Mouse (Mus musculus) spleen, adult 2 months (tissue): Measurements from ENCODE around the gene Ptprm. TPM values are rescaled to one million over a fixed set of nuclear protein-coding genes. Genes with fewer than 3 reads are reported as not detected.

Experiments used
- DNase-seq, 2 experiments: peaks; one replicate each; pipeline versions ENCODE4 v3.0.0 to v3.0.0-alpha.2; 2012 to 2021; ENCODE audit warnings: low spot score in 2 of 2, low read depth in 1 of 2
- H3K27ac ChIP-seq: fragments of 200-500 bp; 2 replicates; pipeline ENCODE4 v1.5.1; 2012; ENCODE audit warnings: low read length, inconsistent platforms; ENCODE audit not compliant: insufficient read depth
- H3K27me3 ChIP-seq: fragments of 200-500 bp; 2 replicates; pipeline ENCODE4 v1.6.1; 2012; ENCODE audit warnings: mild to moderate bottlenecking, moderate library complexity, low read length, inconsistent platforms; ENCODE audit not compliant: control insufficient read depth, insufficient read depth
- H3K36me3 ChIP-seq: fragments of 200-500 bp; 2 replicates; pipeline ENCODE4 v1.6.1; 2012; ENCODE audit warnings: mild to moderate bottlenecking, low read length, inconsistent platforms; ENCODE audit not compliant: control insufficient read depth, insufficient read depth
- H3K4me1 ChIP-seq: fragments of 200-500 bp; 2 replicates; pipeline ENCODE4 v1.6.1; 2011; ENCODE audit warnings: inconsistent platforms; ENCODE audit not compliant: control insufficient read depth, insufficient read depth, insufficient read length
- H3K4me3 ChIP-seq: fragments of 200-500 bp; 2 replicates; pipeline ENCODE4 v1.5.1; 2011; ENCODE audit warnings: mild to moderate bottlenecking, inconsistent platforms; ENCODE audit not compliant: insufficient read depth, insufficient read length; ENCODE audit errors: extremely low read depth
- CTCF ChIP-seq: fragments of 200-500 bp; IDR thresholded peaks from 2 replicates; pipeline ENCODE4 v1.5.1; 2011; ENCODE audit warnings: mild to moderate bottlenecking, inconsistent platforms; ENCODE audit not compliant: insufficient read depth, insufficient read length, insufficient replicate concordance; ENCODE audit errors: extremely low read depth
- POLR2A ChIP-seq: fragments of 200-500 bp; IDR thresholded peaks from 2 replicates; pipeline ENCODE4 v1.6.1; 2011; ENCODE audit warnings: low read depth, low read length, inconsistent platforms
- WGBS: fragments of 180-500 bp; shearing (Covaris S2); methylation state at CpG from one replicate; pipeline ENCODE4 v1.1.7; 2018; 5-methylcytosine and 5-hydroxymethylcytosine counted together
- polyA plus RNA-seq: library from polyadenylated mRNA; depleted of rRNA; stranded (reverse); fragments of >200 nt; gene quantifications from 2 replicates; pipeline ENCODE4 v1.2.3, GENCODE M21; 2012

Gene Ptprm
- polyA plus RNA-seq, 1 experiment: 5.0 TPM

DNA sequence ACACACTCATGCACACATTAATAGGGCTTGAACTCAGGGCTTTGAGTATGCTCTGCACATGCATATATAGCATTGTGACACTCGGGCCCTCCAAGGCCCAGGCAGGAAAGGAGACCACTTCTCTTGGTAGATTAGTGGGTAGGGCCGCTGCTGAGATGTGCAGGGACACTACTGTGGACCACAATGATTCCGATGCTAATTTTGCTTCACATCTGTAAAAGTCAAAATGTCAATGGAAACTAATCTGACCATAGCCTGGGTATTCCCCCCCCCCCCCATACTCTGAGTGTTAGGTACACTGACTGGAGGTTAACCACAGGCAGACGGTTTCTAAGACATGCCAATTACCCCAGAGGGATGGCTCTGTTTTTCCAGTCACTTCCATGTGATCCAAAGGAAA, 2.9 kb upstream of the Ptprm start:
- H3K4me3 ChIP-seq: no peak overlapping the region
- TF ChIP-seq POLR2A (no peak), CTCF (no peak)
- H3K27ac ChIP-seq: no peak overlapping the region
- peaks cover 2% of the 10 kb centered on the region; the same call in 1 of the 2 replicates for H3K4me1 ChIP-seq
- 73% methylated on average over 4 of the region's 4 CpGs for WGBS
- H3K36me3 ChIP-seq: no peaks in the 10 kb centered on the region
- peaks cover 14% of the 10 kb centered on the region for H3K27me3 ChIP-seq
- DNase-seq: no peak

DNA sequence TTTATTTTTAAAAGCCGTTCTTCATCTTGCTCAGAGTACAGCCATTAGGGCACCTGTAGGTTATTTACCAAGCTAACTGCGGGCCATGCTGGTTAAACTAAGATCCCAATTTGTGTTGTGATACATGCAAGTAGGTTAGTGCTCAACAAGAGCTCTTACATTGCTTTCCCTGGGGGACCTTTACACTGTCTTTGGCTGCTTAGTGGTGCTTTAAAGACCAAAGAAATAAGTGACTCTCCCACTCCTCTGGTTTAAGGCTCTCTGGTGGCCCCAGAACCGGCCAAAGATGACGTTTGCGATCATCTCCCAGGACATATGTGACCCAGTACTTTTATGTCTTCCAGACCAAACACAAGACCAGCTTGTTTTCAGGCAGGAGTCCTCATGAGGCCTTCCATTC, 994 bp upstream of the Ptprm start:
- H3K4me1 ChIP-seq: peaks cover 2% of the 10 kb centered on the region; the same call in 1 of the 2 replicates
- H3K27ac ChIP-seq: no peak overlapping the region
- H3K27me3 ChIP-seq: peaks cover 14% of the 10 kb centered on the region
- no peak for DNase-seq
- WGBS: 68% methylated on average over 5 of the region's 5 CpGs
- no peaks in the 10 kb centered on the region for H3K36me3 ChIP-seq
- TF ChIP-seq POLR2A: no peak
- TF ChIP-seq CTCF: no peak
- no peak overlapping the region for H3K4me3 ChIP-seq

DNA sequence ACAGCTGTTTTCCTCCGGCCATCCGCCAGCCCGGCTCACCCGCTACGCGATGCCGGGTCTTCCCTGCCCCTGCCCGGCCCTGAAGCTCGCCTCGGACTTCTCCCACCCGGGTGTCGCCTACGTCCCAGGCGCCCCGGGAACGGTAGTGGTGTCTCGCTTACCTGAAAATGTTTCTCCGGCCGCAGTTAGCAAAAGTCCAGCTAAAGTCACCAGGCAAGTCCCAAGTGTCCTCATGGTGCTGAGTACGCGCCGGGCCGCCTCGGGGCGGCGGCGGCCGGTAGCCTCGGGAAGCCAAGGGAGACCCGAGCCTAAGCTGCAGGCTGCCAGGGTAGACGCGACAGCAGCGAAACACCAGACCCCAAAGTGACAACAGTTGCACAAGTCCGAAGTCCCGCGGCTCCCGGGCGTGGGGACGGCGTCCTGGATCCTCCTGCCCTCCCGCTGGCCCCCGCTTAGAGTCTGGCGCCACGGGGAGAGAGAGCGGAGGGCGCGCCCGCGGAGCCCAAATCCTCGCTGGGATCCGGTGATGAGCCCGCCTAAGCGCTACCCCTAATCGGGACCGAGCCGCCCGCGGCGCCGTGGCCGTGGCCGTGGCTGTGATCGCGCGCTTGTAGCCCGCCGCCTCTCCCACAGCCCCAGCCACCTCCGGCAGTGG, 334 bp downstream of the Ptprm start:
- H3K4me1 ChIP-seq: peaks cover 2% of the 10 kb centered on the region; the same call in 1 of the 2 replicates
- TF ChIP-seq CTCF: no peak
- TF ChIP-seq POLR2A: no peak; the same call in 1 of the 2 replicates
- H3K36me3 ChIP-seq: no peaks in the 10 kb centered on the region
- peak overlapping the region; percentile 52; the same call in 1 of the 2 replicates for H3K4me3 ChIP-seq
- H3K27ac ChIP-seq: peak overlapping the region; percentile 59
- H3K27me3 ChIP-seq: peaks cover 14% of the 10 kb centered on the region
- 2% methylated on average over 68 of the region's 68 CpGs for WGBS
- no peak for DNase-seq

DNA sequence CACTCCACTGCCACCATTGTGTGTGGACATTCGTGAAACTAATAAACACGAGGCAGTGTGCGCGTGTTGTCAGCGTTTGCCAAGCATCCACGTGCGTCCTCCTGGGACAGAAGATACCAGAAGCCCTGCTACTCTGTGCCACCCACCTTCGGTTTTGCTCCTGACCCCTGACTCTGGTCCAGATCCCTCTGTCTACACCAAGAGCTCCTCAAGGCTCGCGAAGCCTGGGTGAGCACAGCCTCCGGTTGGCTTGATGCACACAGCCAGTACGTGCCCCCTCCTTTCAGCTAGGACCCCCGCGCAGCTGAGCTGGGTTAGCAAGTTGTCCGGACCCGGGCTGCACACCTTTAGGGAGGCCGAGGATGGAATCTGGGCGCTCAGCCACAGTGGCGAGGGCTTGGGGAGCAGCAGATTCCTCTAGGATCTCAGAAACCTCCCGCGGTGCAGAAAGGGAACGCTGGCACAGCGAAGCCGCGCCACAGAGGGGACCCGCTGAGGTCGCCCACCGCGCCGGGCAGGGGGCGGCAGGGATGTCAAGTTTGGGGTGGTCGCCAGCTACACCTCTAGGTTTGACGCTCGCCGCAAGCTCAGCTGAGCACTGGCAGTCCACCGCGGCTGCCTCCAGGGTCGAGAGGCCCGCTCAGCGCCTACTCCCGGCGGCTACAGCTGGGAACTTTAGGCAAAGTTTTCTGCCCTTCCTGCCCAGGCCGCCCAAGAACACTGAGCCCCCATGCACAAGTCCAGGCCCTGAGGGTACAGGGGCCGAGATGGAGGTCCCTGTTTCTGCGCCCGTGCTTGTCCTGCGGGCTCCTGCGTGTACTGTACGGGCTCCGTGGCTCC, 1.1 kb downstream of the Ptprm start:
- no peak for TF ChIP-seq POLR2A
- no peak for TF ChIP-seq CTCF
- Histone ChIP-seq H3K4me1 (peaks cover 2% of the 10 kb centered on the region; the same call in 1 of the 2 replicates), H3K4me3 (peak overlapping the region; percentile 52), H3K27ac (peak overlapping the region; percentile 59), H3K27me3 (peaks cover 14% of the 10 kb centered on the region), H3K36me3 (no peaks in the 10 kb centered on the region)
- DNase-seq: no peak
- WGBS: 6% methylated on average over 50 of the region's 50 CpGs

DNA sequence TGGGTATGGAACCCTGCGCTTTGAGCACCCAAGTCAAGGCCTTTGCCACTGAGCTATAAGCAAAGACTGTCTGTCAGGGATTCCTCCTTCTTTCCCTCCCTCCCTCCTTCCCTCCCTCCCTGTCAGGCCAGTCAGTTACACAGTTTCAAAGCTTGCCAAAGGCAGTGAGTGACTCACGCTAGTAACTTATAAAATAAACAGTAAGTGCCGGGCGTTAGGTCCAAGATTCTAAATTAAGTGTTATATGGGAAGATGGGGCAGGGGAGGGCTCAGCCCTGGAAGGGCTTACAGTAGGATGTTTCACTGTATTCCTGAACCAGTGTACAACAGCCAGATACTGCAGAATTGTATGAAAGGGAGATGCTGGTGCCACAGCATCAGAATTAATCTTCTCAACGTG, 2.8 kb downstream of the Ptprm start:
- DNase-seq: no peak
- no peak overlapping the region for H3K27ac ChIP-seq
- H3K4me3 ChIP-seq: no peak overlapping the region
- H3K27me3 ChIP-seq: peaks cover 14% of the 10 kb centered on the region
- peaks cover 2% of the 10 kb centered on the region; the same call in 1 of the 2 replicates for H3K4me1 ChIP-seq
- no peaks in the 10 kb centered on the region for H3K36me3 ChIP-seq
- 82% methylated on average over 5 of the region's 5 CpGs for WGBS
- TF ChIP-seq POLR2A (no peak), CTCF (no peak)

DNA sequence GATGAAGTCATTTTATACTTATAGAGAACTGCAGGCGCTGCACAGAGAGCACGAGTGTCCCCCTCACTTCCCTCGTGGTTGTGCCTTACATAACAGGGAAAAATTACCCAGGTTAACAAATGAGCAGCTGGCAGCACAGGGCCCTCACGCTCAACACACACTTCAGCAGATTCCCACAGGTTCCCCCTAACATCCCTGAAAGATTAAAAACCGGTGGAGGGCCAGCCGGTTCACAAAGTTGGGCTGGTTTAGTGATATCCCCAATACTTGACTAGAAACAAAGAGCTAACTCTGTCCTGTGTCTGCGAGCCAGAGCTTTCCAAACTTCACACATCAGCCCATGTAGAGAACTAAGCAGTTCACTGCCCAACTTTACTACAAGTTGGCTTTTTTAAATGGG, 3.7 kb downstream of the Ptprm start:
- Histone ChIP-seq H3K36me3 (no peaks in the 10 kb centered on the region), H3K27me3 (peaks cover 14% of the 10 kb centered on the region), H3K4me3 (no peak overlapping the region), H3K27ac (no peak overlapping the region), H3K4me1 (peaks cover 2% of the 10 kb centered on the region; the same call in 1 of the 2 replicates)
- 54% methylated on average over 7 of the region's 7 CpGs for WGBS
- no peak for TF ChIP-seq CTCF
- no peak for TF ChIP-seq POLR2A
- DNase-seq: no peak

DNA sequence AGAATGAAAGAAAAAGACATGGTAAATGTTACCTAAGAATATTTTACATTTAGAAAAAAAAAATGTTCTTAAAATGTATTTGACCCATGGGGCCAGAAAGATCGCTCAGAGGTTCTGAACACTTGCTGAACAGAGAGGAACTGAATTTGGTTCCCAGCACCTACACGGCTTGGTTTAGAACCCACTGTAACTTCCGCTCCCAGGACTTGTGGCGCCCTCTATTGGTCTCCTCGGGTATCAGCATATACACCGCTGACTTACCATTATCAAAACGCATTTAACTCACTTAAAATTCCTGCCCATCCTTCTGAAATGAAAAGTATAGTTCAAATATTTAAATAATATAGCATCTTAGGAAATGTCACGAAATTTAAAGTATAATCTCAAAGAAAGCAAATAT, 4.7 kb downstream of the Ptprm start:
- H3K27me3 ChIP-seq: peaks cover 11% of the 10 kb centered on the region
- peaks cover 2% of the 10 kb centered on the region; the same call in 1 of the 2 replicates for H3K4me1 ChIP-seq
- TF ChIP-seq POLR2A: no peak
- TF ChIP-seq CTCF: no peak
- H3K27ac ChIP-seq: no peak overlapping the region
- no peak for DNase-seq
- no peak overlapping the region for H3K4me3 ChIP-seq
- H3K36me3 ChIP-seq: no peaks in the 10 kb centered on the region
- 91% methylated on average over 8 of the region's 8 CpGs for WGBS
